Mouse (Mus musculus) cerebellum, adult 2 months (tissue): ENCODE data around the gene Alkbh1. TPM values are rescaled to one million over a fixed set of nuclear protein-coding genes. Genes with fewer than 3 reads are reported as not detected.

ENCODE experiments used
- DNase-seq, 2 experiments: peaks; one replicate each; pipeline ENCODE4 v3.0.0; 2021
- H3K27ac ChIP-seq: fragments of 200-500 bp; 2 replicates; pipeline ENCODE4 v1.5.1; 2012; ENCODE audit warnings: low read length, control low read depth, inconsistent platforms; ENCODE audit not compliant: insufficient read depth
- H3K27me3 ChIP-seq: fragments of 200-500 bp; 2 replicates; pipeline ENCODE4 v1.6.1; 2012; ENCODE audit warnings: inconsistent platforms, mild to moderate bottlenecking, low read length, moderate library complexity; ENCODE audit not compliant: control insufficient read depth, insufficient read depth
- H3K4me1 ChIP-seq: fragments of 200-500 bp; 2 replicates; pipeline ENCODE4 v1.6.1; 2011; ENCODE audit warnings: low read length; ENCODE audit not compliant: control insufficient read depth, insufficient read depth
- H3K4me3 ChIP-seq: fragments of 200-500 bp; replicated peaks from 2 replicates; pipeline ENCODE3; 2011; ENCODE audit warnings: mild to moderate bottlenecking, low read depth, low read length, control low read depth; ENCODE audit not compliant: insufficient read depth
- CTCF ChIP-seq: fragments of 200-500 bp; IDR thresholded peaks from 2 replicates; pipeline ENCODE4 v1.5.1; 2011; ENCODE audit warnings: low read depth, mild to moderate bottlenecking, control low read depth, low read length, moderate library complexity, borderline replicate concordance; ENCODE audit not compliant: insufficient read depth
- POLR2A ChIP-seq: fragments of 200-500 bp; IDR thresholded peaks from 2 replicates; pipeline ENCODE4 v1.6.1; 2011; ENCODE audit warnings: low read length, control low read depth, borderline replicate concordance; ENCODE audit not compliant: insufficient read depth
- WGBS: fragments of 180-500 bp; shearing (Covaris S2); methylation state at CpG from one replicate; pipeline ENCODE4 v1.1.7; 2018; 5-methylcytosine and 5-hydroxymethylcytosine counted together
- polyA plus RNA-seq: library from polyadenylated mRNA; depleted of rRNA; stranded (reverse); fragments of >200 nt; gene quantifications from 2 replicates; pipeline ENCODE4 v1.2.3, GENCODE M21; 2012; rRNA removed

The Alkbh1 gene
- polyA plus RNA-seq, 1 experiment: 18.3 TPM

- TF ChIP-seq CTCF: no peak
- no peak for TF ChIP-seq POLR2A
- peak; percentile 52 to 63 for DNase-seq
- Histone ChIP-seq H3K4me3 (peak overlapping the region; percentile 81), H3K4me1 (peaks cover 3% of the 10 kb centered on the region; the same call in 1 of the 2 replicates), H3K27me3 (no peaks in the 10 kb centered on the region), H3K27ac (peak overlapping the region; percentile 71)
- WGBS: under 1% methylated on average over 60 of the region's 65 CpGs
Measured at GRCm38 (mm10) chr12:87387171-87388121, 56.4 kb downstream of the Alkbh1 start.

GRCm38 (mm10) chr12:87385051-87385450 is 58.8 kb downstream of the Alkbh1 start:
- no peak overlapping the region for H3K27ac ChIP-seq
- TF ChIP-seq CTCF (no peak), POLR2A (no peak)
- H3K27me3 ChIP-seq: no peaks in the 10 kb centered on the region
- WGBS: 88% methylated on average over 3 of the region's 3 CpGs
- H3K4me3 ChIP-seq: no peak overlapping the region
- H3K4me1 ChIP-seq: peaks cover 3% of the 10 kb centered on the region; the same call in 1 of the 2 replicates
- no peak for DNase-seq

- H3K27ac ChIP-seq: no peak overlapping the region
- H3K27me3 ChIP-seq: no peaks in the 10 kb centered on the region
- WGBS: 70% methylated on average over 2 of the region's 2 CpGs
- H3K4me3 ChIP-seq: no peak overlapping the region
- H3K4me1 ChIP-seq: peaks cover 3% of the 10 kb centered on the region; the same call in 1 of the 2 replicates
- TF ChIP-seq POLR2A (no peak), CTCF (no peak)
- DNase-seq: no peak
Measured at GRCm38 (mm10) chr12:87381380-87381682, 62.5 kb downstream of the Alkbh1 start.

GRCm38 (mm10) chr12:87380586-87381379 is 63.0 kb downstream of the Alkbh1 start:
- no peak for DNase-seq
- Histone ChIP-seq H3K27ac (no peak overlapping the region), H3K4me1 (no peaks in the 10 kb centered on the region), H3K4me3 (no peak overlapping the region), H3K27me3 (no peaks in the 10 kb centered on the region)
- 89% methylated on average over 10 of the region's 10 CpGs for WGBS
- TF ChIP-seq CTCF (no peak), POLR2A (no peak)

- TF ChIP-seq POLR2A (no peak), CTCF (no peak)
- H3K27ac ChIP-seq: no peak overlapping the region
- no peaks in the 10 kb centered on the region for H3K27me3 ChIP-seq
- WGBS: 86% methylated on average over 2 of the region's 2 CpGs
- no peak for DNase-seq
- H3K4me1 ChIP-seq: no peaks in the 10 kb centered on the region
- H3K4me3 ChIP-seq: no peak overlapping the region
Measured at GRCm38 (mm10) chr12:87379496-87379895, 64.3 kb downstream of the Alkbh1 start.

Other genes with a start within 250 kb of the Alkbh1 start
- 1.9 and 2.0 TPM in 2 replicates for gene Samd15, start 244.3 kb downstream of the Alkbh1 start, polyA plus RNA-seq
- 22.1 and 23.5 TPM in 2 replicates for gene Tmed8, start 243.6 kb downstream of the Alkbh1 start, polyA plus RNA-seq
- 1.5 and 2.0 TPM in 2 replicates for gene Noxred1, start 205.3 kb downstream of the Alkbh1 start, polyA plus RNA-seq
- 58.2 and 60.3 TPM in 2 replicates for gene Vipas39, start 177.8 kb downstream of the Alkbh1 start, polyA plus RNA-seq
- gene Ahsa1, start 177.5 kb downstream of the Alkbh1 start, polyA plus RNA-seq: 238 and 246 TPM in 2 replicates
- 0.21 and 0.26 TPM in 2 replicates for gene Ism2, start 144.3 kb downstream of the Alkbh1 start, polyA plus RNA-seq
- 23.3 and 25.2 TPM in 2 replicates for gene Sptlc2, start 55.7 kb downstream of the Alkbh1 start, polyA plus RNA-seq
- gene Slirp, start 121 bp downstream of the Alkbh1 start, polyA plus RNA-seq: 82.7 and 86.7 TPM in 2 replicates
- 46.3 and 50.7 TPM in 2 replicates for gene Snw1, start 28.3 kb upstream of the Alkbh1 start, polyA plus RNA-seq
- gene Gm5788, start 50.7 kb upstream of the Alkbh1 start, polyA plus RNA-seq: not detected in 2 replicates
- gene Gm8300, start 70.3 kb upstream of the Alkbh1 start, polyA plus RNA-seq: not detected in 2 replicates
- not detected in 2 replicates for gene Oog1, start 158.7 kb upstream of the Alkbh1 start, polyA plus RNA-seq
- gene Gm4027, start 174.9 kb upstream of the Alkbh1 start, polyA plus RNA-seq: not detected in 2 replicates
- not detected in 2 replicates for gene Gm16381, start 200.6 kb upstream of the Alkbh1 start, polyA plus RNA-seq